Comparison of ENCODE assay signal across 13 mouse cellular contexts in the genomic region with DNA sequence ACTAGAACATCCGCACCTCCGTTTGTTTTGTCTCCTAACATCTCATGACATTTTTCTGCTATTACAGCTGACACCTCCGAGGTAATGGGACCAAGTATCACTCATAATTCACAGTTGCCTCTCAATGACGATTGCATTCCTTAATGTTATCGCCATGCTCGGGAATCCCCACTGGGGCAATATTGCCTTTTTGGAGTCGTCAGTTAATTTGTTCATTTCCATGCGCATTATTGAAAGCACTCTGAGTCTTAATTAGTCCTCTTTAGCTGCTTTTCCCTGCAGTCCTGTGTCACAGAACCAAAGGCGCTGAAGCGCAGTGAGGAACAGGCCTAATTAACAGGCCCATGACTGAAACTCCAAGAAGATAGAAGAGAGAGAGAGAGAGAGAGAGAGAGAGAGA.
DNase-seq lines count a peak whose midpoint lies in the region; ATAC-seq and TF ChIP-seq lines count a peak whose summit lies in the region.
"Had no signal": no experiment of that assay in that cellular context is flagged by ENCODE, and none has a peak within 500 bp of the region (broad histone marks: within the 10 kb centered on the region; RNA-seq: fewer than 3 reads in every experiment).

No protein-coding gene starts in this region.

- peaks cover 13% of the 10 kb centered on the region for H3K4me1 ChIP-seq in forebrain, embryonic 12.5 days
- H3K4me1 ChIP-seq in forebrain, embryonic 15.5 days = peaks cover 14% of the 10 kb centered on the region
- no peaks in the 10 kb centered on the region for H3K4me1 ChIP-seq in hindbrain, postnatal 0 days (ENCODE audit: insufficient read depth, low read length)
- H3K4me1 ChIP-seq in neural tube, embryonic 14.5 days (ENCODE audit: control insufficient read depth, insufficient read depth, low read length) = peaks cover 10% of the 10 kb centered on the region
- H3K4me1 ChIP-seq in kidney, adult 2 months (ENCODE audit: control insufficient read depth, insufficient read depth, low read length) = no peaks in the 10 kb centered on the region

- no peak overlapping the region for H3K4me3 ChIP-seq in forebrain, embryonic 12.5 days (replicated peaks)
- H3K4me3 ChIP-seq in forebrain, embryonic 15.5 days = no peak overlapping the region
- no peak overlapping the region for H3K4me3 ChIP-seq in hindbrain, postnatal 0 days (ENCODE audit: low read length)
- no peak overlapping the region for H3K4me3 ChIP-seq in neural tube, embryonic 14.5 days (ENCODE audit: low read depth, low read length)
- no peak overlapping the region for H3K4me3 ChIP-seq in kidney, adult 2 months (ENCODE audit: insufficient read depth, low read depth, low read length)

- no peaks in the 10 kb centered on the region for H3K36me3 ChIP-seq in forebrain, embryonic 12.5 days (replicated peaks)
- H3K36me3 ChIP-seq in forebrain, embryonic 15.5 days = no peaks in the 10 kb centered on the region
- no peaks in the 10 kb centered on the region for H3K36me3 ChIP-seq in hindbrain, postnatal 0 days (ENCODE audit: insufficient read depth, low read length)
- H3K36me3 ChIP-seq in neural tube, embryonic 14.5 days (ENCODE audit: control insufficient read depth, insufficient read depth, low read length) = no peaks in the 10 kb centered on the region
- H3K36me3 ChIP-seq in kidney, adult 2 months (ENCODE audit: control insufficient read depth, insufficient read depth, low read length) = no peaks in the 10 kb centered on the region

- H3K4me2 ChIP-seq in forebrain, embryonic 12.5 days = peak overlapping the region; percentile 22; the same call in 1 of the 2 replicates
- no peak overlapping the region for H3K4me2 ChIP-seq in forebrain, embryonic 15.5 days (replicated peaks)
- H3K4me2 ChIP-seq in hindbrain, postnatal 0 days (ENCODE audit: low read depth, low read length) = no peak overlapping the region
- no peak overlapping the region for H3K4me2 ChIP-seq in neural tube, embryonic 14.5 days (ENCODE audit: low read depth, low read length)

- ATAC-seq in forebrain, embryonic 12.5 days (ENCODE audit: low FRiP score) = peak; percentile 68; the same call in 1 of the 2 replicates
- ATAC-seq in forebrain, embryonic 15.5 days (replicated peaks) = no peak
- 0 out of 2 replicates have a peak, but pooled peaks have one; percentile 40 for ATAC-seq in hindbrain, postnatal 0 days
- ATAC-seq in neural tube, embryonic 14.5 days (ENCODE audit: low read depth) = peak; percentile 69

- H3K9ac ChIP-seq in forebrain, embryonic 12.5 days = no peak overlapping the region
- H3K9ac ChIP-seq in forebrain, embryonic 15.5 days (replicated peaks) = no peak overlapping the region
- H3K9ac ChIP-seq in hindbrain, postnatal 0 days (replicated peaks; ENCODE audit: low read length) = no peak overlapping the region
- no peak overlapping the region for H3K9ac ChIP-seq in neural tube, embryonic 14.5 days (replicated peaks; ENCODE audit: low read depth, low read length)

- no peak for TF ChIP-seq CTCF in hindbrain, postnatal 0 days (IDR thresholded peaks at IDR 0.05; ENCODE audit: low read depth)
- no peak for TF ChIP-seq CTCF in kidney, adult 2 months (conservative IDR thresholded peaks at IDR 0.05; ENCODE audit: insufficient read depth, insufficient read length, low read depth, low read length)

- H3K9me3 ChIP-seq in forebrain, embryonic 12.5 days = no peaks in the 10 kb centered on the region
- H3K9me3 ChIP-seq in forebrain, embryonic 15.5 days = 0 out of 2 replicates have a peak, but pooled peaks cover 3% of the 10 kb centered on the region
- no peaks in the 10 kb centered on the region for H3K9me3 ChIP-seq in hindbrain, postnatal 0 days (ENCODE audit: low read length)
- no peaks in the 10 kb centered on the region for H3K9me3 ChIP-seq in neural tube, embryonic 14.5 days (ENCODE audit: control insufficient read depth, low read length)

- H3K27me3 ChIP-seq in forebrain, embryonic 12.5 days = no peaks in the 10 kb centered on the region
- no peaks in the 10 kb centered on the region for H3K27me3 ChIP-seq in forebrain, embryonic 15.5 days
- H3K27me3 ChIP-seq in hindbrain, postnatal 0 days (ENCODE audit: insufficient read depth, low read length) = no peaks in the 10 kb centered on the region
- H3K27me3 ChIP-seq in neural tube, embryonic 14.5 days (ENCODE audit: control insufficient read depth, insufficient read depth, low read length) = no peaks in the 10 kb centered on the region
- H3K27me3 ChIP-seq in kidney, adult 2 months (replicated peaks; ENCODE audit: control insufficient read depth, insufficient read depth, low read length) = no peaks in the 10 kb centered on the region

- no peak for TF ChIP-seq POLR2A in kidney, adult 2 months (IDR thresholded peaks at IDR 0.05; ENCODE audit: low read depth, low read length)

- peak; percentile 73 for DNase-seq in hindbrain, postnatal 0 days (ENCODE audit: low spot score)
- no peak for DNase-seq in kidney, postnatal 25 days
- no peak for DNase-seq in adrenal gland, postnatal 4 days (ENCODE audit: low spot score in 2 of 2)
- DNase-seq in kidney, adult 2 months = no peak
- DNase-seq: cerebellum, postnatal 36 days; gastrocnemius, postnatal 25 days; lung, adult 2 months; lung, postnatal 36 days; right cerebral cortex, adult 18-20 months; thymus, adult 2 months had no signal

- WGBS in forebrain, embryonic 12.5 days = 20% methylated on average over 10 of the region's 10 CpGs
- 15% methylated on average over 10 of the region's 10 CpGs for WGBS in forebrain, embryonic 15.5 days
- 40% methylated on average over 10 of the region's 10 CpGs for WGBS in hindbrain, postnatal 0 days
- WGBS in neural tube, embryonic 14.5 days = 19% methylated on average over 10 of the region's 10 CpGs
- 51% methylated on average over 10 of the region's 10 CpGs for WGBS in kidney, adult 2 months

- peak overlapping the region; percentile 68; the same call in 1 of the 2 replicates for H3K27ac ChIP-seq in forebrain, embryonic 12.5 days
- H3K27ac ChIP-seq in forebrain, embryonic 15.5 days (replicated peaks) = peak overlapping the region; percentile 39; the same call in 1 of the 2 replicates
- H3K27ac ChIP-seq in hindbrain, postnatal 0 days = no peak overlapping the region
- peak overlapping the region; percentile 53; the same call in 1 of the 2 replicates for H3K27ac ChIP-seq in neural tube, embryonic 14.5 days (ENCODE audit: low read depth, low read length)
- H3K27ac ChIP-seq in kidney, adult 2 months (ENCODE audit: insufficient read depth, low read depth, low read length) = no peak overlapping the region

Comparison
In these comparisons a context has a peak if more than half of its experiments do, and no peak if none do; other contexts are left out.
1. H3K27ac ChIP-seq: peak in forebrain, embryonic 12.5 days (single experiment), forebrain, embryonic 15.5 days (single experiment) and neural tube, embryonic 14.5 days (single experiment); none in hindbrain, postnatal 0 days (single experiment) and kidney, adult 2 months (single experiment).